Mouse (Mus musculus) fibroblast of lung, adult 2 months (primary cell): ENCODE data around the gene Sh3rf3.

ENCODE experiments used
- DNase-seq: peaks from one replicate; pipeline ENCODE4 v3.0.0-alpha.2; 2011; ENCODE audit warnings: low read depth

Gene Sh3rf3

DNA sequence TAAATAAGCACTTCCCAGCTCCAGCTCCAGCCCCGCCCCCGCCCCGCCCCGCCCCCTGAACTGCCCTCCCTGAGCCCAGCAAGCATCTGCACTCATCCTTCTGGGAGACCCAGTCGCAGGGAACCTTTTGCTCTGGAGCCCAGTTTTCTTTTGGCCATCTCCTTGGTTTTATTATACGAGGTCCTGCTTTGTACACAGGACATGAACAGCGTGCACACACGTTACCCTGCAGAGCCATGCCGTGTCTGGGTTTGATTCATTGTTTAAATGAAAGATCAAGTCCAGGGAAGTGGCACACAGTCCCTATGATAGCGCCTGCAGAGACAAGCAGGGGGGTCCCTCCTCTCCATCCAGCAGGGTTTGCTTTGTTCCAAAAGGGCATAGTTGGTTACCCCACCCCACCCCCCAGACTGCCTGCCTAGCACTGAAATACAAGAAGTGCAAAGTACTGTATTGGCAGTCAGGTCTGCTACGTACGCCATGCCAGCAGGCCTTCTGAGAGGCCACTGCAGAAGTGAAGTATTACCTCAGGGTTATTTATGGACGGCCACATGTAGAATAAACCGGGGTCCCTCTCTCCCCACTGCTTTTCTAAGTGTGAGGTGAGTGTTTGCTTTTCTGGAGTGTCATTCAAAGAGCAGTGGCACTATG lies 41.5 kb downstream of the Sh3rf3 start:
- DNase-seq = no peak

DNA sequence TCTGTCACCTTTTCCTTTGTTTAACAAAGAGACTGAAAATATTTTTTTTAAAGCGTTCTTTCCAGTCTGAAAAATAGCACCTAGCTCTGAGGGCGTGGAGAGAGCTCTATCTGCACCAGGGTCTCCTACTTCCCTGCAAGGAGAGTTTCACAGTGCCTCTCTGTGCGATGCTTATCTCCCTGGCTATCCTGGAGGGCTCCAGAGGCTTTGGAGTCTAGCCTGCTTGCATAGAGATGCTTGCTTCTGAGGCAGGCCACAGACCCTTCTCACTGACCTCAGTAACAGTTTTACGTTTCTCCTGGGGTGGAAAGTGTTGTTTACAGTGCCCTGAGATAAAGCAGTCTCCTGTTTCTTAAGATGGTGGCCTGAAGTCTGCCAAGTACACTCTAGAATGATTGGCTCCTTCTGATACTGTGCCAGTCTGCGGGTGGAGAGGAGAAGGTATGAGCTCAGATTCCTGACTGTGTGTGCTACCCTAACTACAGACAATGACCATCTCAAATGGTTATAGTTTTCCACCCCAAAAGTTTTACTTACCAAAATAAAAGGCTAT lies 42.1 kb downstream of the Sh3rf3 start:
- no peak for DNase-seq

DNA sequence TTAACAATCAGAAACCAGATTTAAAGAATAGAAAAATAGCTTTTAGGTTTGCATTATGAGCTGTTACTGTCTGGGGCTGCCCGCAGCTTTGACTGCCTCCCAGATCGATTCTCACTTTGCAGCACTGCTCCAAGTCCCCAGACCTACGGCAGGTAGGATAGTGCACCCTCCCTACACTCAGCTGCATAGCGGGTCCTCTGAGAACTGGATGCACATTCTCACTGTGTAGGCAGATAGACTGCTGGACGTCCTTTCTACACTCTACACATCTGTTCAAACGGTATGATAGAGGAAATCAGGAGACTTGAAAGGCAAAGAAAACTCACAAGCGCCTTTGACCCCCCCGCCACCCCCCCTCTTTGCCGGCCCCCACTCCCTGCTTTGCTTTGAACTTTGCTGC lies 42.7 kb downstream of the Sh3rf3 start:
- DNase-seq = no peak

DNA sequence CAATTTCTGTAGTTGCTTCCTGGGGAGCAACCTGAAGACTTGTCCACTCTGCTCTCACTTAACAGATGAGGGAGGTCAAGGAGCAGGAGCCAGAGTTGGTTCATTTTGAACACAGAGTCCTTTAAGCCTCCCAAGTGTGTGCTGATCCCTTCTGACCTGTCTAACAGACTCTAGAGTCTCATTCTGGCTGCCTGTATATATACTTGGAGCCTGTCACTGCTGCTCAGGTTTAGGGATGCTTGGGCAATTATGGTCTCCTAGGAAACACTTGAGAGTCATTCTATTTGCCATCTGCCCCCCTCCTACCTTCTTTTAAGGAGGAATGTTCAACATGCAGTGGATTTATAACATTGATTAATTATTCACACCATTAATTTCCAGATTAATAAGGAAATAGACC lies 43.6 kb downstream of the Sh3rf3 start:
- no peak for DNase-seq

DNA sequence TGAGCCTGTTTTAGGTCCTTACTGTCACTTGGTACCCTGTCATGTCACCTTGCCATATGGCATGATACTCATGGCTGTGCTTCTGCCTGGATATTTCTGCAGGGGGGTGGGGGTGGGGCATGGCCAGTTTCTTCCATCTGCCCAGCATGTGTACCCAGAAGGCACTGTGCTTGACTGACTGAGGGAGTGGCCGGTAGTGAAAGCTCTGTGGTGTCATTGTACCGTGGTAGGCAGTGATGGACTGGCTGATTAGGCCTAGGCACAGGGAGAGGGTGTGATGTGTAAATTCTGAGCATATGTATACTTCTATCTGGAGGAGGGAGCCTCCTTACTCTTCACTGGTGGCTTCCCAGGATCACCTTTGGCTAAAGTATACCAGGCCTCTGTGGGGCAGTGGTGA lies 51.6 kb downstream of the Sh3rf3 start:
- DNase-seq = no peak

- no peak for DNase-seq
Observed at GRCm38 (mm10) chr10:58867536-58867935, 54.4 kb downstream of the Sh3rf3 start.

GRCm38 (mm10) chr10:58869836-58870235 lies 56.7 kb downstream of the Sh3rf3 start:
- peak; percentile 65 for DNase-seq

- no peak for DNase-seq
Observed at GRCm38 (mm10) chr10:58871149-58871820, 58.1 kb downstream of the Sh3rf3 start.

GRCm38 (mm10) chr10:58871821-58872577 lies 58.8 kb downstream of the Sh3rf3 start:
- no peak for DNase-seq

- DNase-seq = no peak
Observed at GRCm38 (mm10) chr10:58877835-58878234, 64.7 kb downstream of the Sh3rf3 start.

DNA sequence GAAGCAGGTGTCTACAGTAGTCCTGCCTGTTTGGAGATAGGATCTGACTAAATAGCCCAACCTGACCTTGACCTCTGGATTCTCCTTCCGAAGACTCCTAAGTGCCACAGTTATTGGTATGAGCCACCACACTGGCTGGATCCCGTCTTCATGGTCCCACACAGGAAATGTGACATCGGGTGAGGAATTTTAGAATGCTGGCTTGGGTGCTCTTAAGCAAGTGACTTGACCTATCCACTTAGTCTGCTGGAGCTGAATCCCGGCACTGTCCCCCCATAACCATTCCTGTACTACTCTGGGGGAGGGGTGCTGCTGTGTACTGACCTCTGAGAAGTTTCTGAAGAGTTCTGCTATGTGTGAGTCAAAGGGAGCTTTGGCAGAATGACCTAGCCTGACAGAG lies 65.5 kb downstream of the Sh3rf3 start:
- DNase-seq = no peak

GRCm38 (mm10) chr10:58882741-58883140 lies 69.6 kb downstream of the Sh3rf3 start:
- no peak for DNase-seq

DNA sequence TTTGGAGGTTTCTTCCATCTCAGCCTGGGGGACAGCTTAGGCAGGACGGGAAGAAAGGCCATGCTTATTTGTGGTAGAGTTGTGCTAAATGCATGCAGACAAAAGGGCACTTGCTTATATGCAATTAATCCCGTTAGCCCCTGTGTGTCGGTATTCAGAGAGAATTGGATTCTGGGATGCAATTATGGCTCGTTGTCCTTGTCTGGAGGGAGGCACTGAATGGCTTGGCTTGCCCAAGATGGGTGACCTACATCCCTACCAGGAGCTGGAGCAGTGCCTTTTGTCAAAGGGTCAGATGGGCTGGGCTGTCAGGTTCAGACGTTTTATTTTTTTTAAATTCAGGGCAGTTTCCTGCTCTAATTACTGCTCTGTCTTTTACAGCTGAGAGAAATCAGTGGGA lies 72.2 kb downstream of the Sh3rf3 start:
- DNase-seq = no peak

- no peak for DNase-seq
Observed at GRCm38 (mm10) chr10:58885816-58886215, 72.7 kb downstream of the Sh3rf3 start.

DNA sequence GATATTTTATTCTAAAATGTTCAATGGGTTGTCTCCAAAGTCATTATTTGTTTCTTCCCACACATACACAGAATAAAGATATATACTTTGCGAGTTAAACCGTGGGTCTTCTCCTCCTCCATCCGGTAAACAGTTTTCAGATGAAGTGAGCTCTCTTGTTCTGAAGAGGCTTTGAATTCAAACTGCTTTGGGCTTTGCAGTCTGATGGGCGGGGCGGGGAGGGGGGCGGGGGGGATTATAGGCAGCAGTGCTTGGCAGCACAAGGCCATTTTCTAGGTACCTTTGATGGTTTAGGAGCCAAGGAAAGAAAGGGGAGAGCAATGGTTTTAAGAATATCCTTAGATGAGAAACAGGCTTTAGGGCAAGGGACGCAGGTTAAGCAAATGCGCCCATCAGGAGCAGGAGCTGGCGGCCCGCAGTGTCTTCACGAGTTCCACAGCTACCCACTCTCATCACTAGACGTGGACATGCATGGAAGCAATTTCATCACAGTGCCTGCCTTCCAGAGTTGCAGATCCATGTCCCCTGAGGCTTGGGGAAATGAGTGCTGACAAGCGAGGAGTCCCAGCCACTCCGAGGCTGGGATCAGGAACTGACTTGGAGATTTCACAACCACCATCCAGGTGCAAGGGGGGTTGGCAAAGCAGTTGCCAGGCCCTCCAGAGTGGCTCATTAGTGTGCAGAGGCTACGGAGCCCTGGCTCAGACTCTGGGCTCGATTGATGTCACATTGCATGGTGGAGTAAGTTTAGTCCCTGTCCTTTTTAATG lies 77.7 kb downstream of the Sh3rf3 start:
- no peak for DNase-seq

GRCm38 (mm10) chr10:58895431-58895830 lies 82.3 kb downstream of the Sh3rf3 start:
- DNase-seq = no peak

DNA sequence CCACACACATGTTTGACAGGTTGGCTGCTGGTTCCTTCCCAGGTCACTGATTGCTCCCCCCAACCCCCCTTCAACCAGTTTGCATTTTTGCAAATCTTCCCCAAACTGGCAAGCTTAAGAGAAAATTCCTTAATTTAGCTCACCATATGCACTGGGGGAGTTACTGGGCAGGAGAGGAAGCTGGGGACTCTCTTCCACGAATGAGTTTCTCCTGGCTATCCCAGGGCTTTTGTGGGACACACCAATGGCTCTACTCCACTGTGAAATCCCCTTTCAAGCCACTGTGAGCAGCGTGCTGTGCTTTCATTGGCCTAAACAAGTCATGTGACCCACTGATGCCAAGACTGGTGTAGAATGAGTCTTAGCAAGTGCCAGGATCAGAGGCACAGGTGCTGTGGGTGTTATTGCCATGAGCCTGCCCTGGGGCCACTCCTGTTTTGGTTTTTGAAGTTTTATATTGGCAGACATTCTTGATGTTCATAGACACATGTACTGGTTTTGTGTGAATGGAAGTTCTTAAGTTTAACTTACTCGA lies 83.9 kb downstream of the Sh3rf3 start:
- no peak for DNase-seq

DNA sequence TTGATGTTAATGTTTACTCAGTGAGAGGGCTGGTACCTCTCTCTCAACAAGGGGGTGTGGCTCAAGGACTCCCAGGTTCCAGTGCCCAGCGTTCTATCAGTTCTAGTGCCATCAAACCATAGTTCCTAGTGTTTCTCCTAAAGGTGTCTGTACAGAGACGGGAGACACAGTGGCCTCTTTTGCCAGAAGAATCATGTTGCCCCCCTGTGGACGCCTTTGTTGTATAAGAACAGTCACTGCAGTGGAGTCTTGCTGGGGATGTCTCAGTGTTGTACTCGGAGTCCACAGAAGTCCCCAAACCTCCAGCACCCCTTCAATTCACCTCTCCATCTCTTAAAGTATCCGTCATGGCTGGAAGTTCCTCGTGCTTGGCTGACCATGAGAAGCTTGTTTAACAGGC lies 92.1 kb downstream of the Sh3rf3 start:
- no peak for DNase-seq

- no peak for DNase-seq
Observed at GRCm38 (mm10) chr10:58907001-58907443, 93.9 kb downstream of the Sh3rf3 start.

DNA sequence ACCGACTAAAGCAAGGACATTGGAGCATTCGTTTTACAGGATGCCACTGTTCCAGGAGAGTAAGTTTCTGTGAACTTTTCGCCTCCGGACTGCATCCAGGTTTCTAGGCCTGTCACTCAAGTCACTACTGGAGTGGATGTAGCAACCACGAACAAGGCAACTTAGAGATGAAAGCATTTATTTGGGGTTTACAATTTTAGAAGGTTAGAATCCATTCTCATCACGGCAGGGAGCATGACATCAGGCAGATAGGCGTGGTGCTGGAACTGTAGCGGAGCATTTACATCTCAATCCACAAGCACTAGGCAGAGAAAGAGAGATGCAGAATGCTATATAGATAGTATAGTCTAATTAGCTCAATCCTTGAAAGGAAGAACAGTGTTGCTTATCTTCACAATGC lies 95.3 kb downstream of the Sh3rf3 start:
- DNase-seq = no peak

- peak; percentile 94 for DNase-seq
Observed at GRCm38 (mm10) chr10:58915301-58916245, 102.4 kb downstream of the Sh3rf3 start.
